Mouse (Mus musculus) cerebellum, adult 2 months (tissue): ENCODE results near the gene Mnt. TPM values are rescaled to one million over a fixed set of nuclear protein-coding genes. Genes with fewer than 3 reads are reported as not detected.

Source experiments
- DNase-seq, 2 experiments: peaks; one replicate each; pipeline ENCODE4 v3.0.0; 2021
- H3K27ac ChIP-seq: fragments of 200-500 bp; 2 replicates; pipeline ENCODE4 v1.5.1; 2012; ENCODE audit warnings: low read length, control low read depth, inconsistent platforms; ENCODE audit not compliant: insufficient read depth
- H3K27me3 ChIP-seq: fragments of 200-500 bp; 2 replicates; pipeline ENCODE4 v1.6.1; 2012; ENCODE audit warnings: inconsistent platforms, mild to moderate bottlenecking, low read length, moderate library complexity; ENCODE audit not compliant: control insufficient read depth, insufficient read depth
- H3K4me1 ChIP-seq: fragments of 200-500 bp; 2 replicates; pipeline ENCODE4 v1.6.1; 2011; ENCODE audit warnings: low read length; ENCODE audit not compliant: control insufficient read depth, insufficient read depth
- H3K4me3 ChIP-seq: fragments of 200-500 bp; replicated peaks from 2 replicates; pipeline ENCODE3; 2011; ENCODE audit warnings: mild to moderate bottlenecking, low read depth, low read length, control low read depth; ENCODE audit not compliant: insufficient read depth
- CTCF ChIP-seq: fragments of 200-500 bp; IDR thresholded peaks from 2 replicates; pipeline ENCODE4 v1.5.1; 2011; ENCODE audit warnings: low read depth, mild to moderate bottlenecking, control low read depth, low read length, moderate library complexity, borderline replicate concordance; ENCODE audit not compliant: insufficient read depth
- POLR2A ChIP-seq: fragments of 200-500 bp; IDR thresholded peaks from 2 replicates; pipeline ENCODE4 v1.6.1; 2011; ENCODE audit warnings: low read length, control low read depth, borderline replicate concordance; ENCODE audit not compliant: insufficient read depth
- WGBS: fragments of 180-500 bp; shearing (Covaris S2); methylation state at CpG from one replicate; pipeline ENCODE4 v1.1.7; 2018; 5-methylcytosine and 5-hydroxymethylcytosine counted together
- polyA plus RNA-seq: library from polyadenylated mRNA; depleted of rRNA; stranded (reverse); fragments of >200 nt; gene quantifications from 2 replicates; pipeline ENCODE4 v1.2.3, GENCODE M21; 2012

Mnt gene
- polyA plus RNA-seq, 1 experiment: 18.0 TPM

DNA sequence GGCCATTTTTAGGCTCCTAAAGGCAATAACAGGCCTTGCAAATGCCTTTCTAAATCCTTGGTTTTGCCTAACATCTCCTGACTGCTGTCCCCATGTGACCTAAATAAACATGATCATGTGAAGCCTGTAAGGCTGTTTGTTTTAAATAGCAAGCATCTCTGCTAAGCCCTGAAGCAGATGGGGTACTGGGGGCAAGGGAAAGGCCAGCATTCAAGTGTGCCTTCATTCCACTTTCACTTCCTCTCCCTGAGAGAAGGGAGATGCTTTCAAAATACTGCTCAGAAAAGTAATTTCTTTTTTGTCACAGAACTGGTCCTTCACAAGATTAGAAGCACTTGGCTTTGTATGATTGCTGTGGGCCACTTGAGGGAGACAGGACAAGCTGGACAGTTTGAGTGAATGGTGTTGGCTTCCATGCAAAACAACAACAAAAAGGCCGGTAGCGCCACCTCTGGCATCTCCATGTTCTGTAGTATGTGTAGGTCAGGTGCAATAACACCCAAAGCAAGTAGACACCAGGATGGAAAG lies 2.3 kb upstream of the Mnt start:
- 30% methylated on average over 2 of the region's 2 CpGs for WGBS
- Histone ChIP-seq H3K4me1 (peaks cover 3% of the 10 kb centered on the region), H3K27me3 (no peaks in the 10 kb centered on the region), H3K4me3 (no peak overlapping the region), H3K27ac (no peak overlapping the region)
- TF ChIP-seq CTCF (no peak), POLR2A (no peak)
- peak in 1 of 2 experiments; percentile 20 for DNase-seq

GRCm38 (mm10) chr11:74828965-74829550 lies 1.7 kb upstream of the Mnt start:
- peaks cover 3% of the 10 kb centered on the region for H3K4me1 ChIP-seq
- H3K27me3 ChIP-seq: no peaks in the 10 kb centered on the region
- H3K27ac ChIP-seq: no peak overlapping the region
- no peak for TF ChIP-seq POLR2A
- no peak for TF ChIP-seq CTCF
- peak in 1 of 2 experiments; percentile 23 for DNase-seq
- WGBS: 17% methylated on average over 11 of the region's 11 CpGs
- H3K4me3 ChIP-seq: no peak overlapping the region

DNA sequence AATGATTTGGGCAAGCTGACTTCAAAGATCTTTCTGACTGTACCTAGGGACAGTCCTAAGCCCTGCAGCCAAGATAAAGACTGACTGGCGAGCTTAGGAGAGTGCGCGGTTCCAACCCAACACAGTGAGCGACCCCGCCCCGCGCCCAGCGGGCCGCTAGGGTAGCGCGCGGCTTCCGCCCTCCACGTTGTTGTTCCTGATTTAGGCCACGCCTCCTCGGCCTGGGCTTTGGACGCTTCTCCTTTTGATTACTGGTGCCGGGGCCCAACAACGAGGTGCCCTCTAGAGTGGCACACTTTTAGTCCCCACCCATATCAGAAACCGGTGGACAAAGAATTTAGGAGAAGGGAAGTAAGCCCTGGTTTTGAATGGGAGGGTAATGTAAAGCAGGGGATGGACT lies 908 bp upstream of the Mnt start:
- peaks cover 6% of the 10 kb centered on the region for H3K4me1 ChIP-seq
- under 1% methylated on average over 20 of the region's 20 CpGs for WGBS
- TF ChIP-seq POLR2A: no peak
- peak; percentile 22; the same call in 1 of the 2 replicates for TF ChIP-seq CTCF
- no peak for DNase-seq
- H3K4me3 ChIP-seq: peak overlapping the region; percentile 61
- peak overlapping the region; percentile 71 for H3K27ac ChIP-seq
- no peaks in the 10 kb centered on the region for H3K27me3 ChIP-seq

GRCm38 (mm10) chr11:74831191-74831605 lies 478 bp downstream of the Mnt start:
- peak; percentile 65 for DNase-seq
- Histone ChIP-seq H3K4me3 (peak overlapping the region; percentile 92), H3K27ac (peak overlapping the region; percentile 20), H3K27me3 (no peaks in the 10 kb centered on the region), H3K4me1 (peaks cover 14% of the 10 kb centered on the region)
- under 1% methylated on average over 35 of the region's 35 CpGs for WGBS
- TF ChIP-seq CTCF (no peak), POLR2A (no peak)

GRCm38 (mm10) chr11:74831606-74832451 lies 1.1 kb downstream of the Mnt start:
- Histone ChIP-seq H3K27ac (peak overlapping the region; percentile 20; the same call in 1 of the 2 replicates), H3K27me3 (no peaks in the 10 kb centered on the region), H3K4me3 (peak overlapping the region; percentile 92), H3K4me1 (peaks cover 20% of the 10 kb centered on the region)
- peak; percentile 65; the same call in 1 of the 2 replicates for TF ChIP-seq POLR2A
- no peak for TF ChIP-seq CTCF
- DNase-seq: peak; percentile 99
- under 1% methylated on average over 61 of the region's 61 CpGs for WGBS

DNA sequence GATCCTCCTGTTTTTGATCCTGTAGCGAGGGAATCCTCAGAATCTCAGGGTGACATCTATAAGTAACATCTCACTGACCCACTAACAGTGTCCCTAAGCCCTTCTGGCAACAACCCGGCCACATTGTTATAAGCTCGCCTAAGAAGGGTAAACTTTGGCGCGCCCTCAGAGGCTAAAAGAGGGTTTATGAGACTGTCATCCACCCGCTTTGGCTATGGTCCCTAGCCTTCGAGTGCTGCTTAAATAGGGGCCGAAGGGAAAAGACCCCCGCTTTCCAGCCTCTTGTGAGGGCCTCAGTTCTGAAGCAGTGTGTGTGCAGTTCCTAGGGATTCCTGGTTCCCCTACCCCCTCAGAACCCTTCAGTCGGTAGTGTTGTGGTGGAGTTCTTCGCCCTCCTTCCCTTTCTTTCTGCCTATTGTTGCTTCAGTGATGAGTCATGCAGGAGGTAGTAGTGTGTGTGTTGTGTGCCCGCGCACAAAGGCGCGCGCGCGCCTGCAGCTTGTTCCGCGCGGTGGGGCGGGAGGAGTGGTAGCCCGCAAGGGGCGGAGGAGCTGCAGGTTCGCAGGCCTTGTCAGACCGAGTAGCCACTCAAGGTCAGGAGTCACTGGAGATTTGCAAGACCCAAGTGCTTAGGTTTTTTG lies 1.9 kb downstream of the Mnt start:
- Histone ChIP-seq H3K27ac (peak overlapping the region; percentile 74), H3K27me3 (no peaks in the 10 kb centered on the region), H3K4me1 (peaks cover 26% of the 10 kb centered on the region), H3K4me3 (peak overlapping the region; percentile 53)
- under 1% methylated on average over 26 of the region's 26 CpGs for WGBS
- TF ChIP-seq POLR2A (no peak; the same call in 1 of the 2 replicates), CTCF (no peak)
- DNase-seq: peak; percentile 75 to 83

DNA sequence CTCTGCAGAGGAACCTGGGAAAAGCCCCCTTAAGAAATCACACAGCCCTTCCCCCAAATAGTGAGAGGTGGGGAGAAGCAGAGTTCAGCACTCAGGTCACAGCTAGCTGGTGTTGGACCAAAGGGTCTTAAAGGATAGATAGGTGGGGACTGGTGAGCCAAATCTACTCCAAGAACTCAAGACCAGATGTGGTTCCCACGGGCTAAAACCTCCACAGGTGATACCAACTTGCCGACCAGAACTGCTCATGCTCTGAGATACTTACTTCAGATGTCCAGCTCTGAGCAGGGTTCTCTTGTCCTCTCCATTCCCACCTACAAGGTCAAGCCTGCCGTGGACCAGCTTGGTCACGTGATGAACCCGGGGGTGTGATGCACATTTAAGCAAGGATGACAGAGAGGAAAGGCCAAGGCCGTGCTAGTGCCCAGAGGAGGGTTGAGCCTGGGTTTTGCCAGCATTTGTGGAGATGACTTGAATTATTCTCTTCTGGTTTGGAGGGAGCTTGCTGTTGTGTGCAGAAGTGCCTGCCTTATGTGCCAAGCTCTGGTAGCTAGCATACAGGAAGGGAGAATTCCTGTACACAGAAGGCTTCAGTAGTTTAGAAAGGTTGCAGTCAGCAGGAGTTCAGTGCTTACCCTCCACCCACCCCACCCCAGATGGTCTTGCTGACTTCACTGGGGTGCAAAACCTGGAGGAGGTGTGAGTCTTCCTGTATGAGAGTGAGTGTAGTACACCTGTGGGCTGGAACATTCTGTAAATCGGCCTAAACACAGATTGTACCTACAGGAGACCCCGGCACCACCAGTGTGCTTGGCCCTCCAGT lies 3.0 kb downstream of the Mnt start:
- TF ChIP-seq CTCF (no peak), POLR2A (no peak)
- DNase-seq: peak in 1 of 2 experiments; percentile 35
- H3K27me3 ChIP-seq: no peaks in the 10 kb centered on the region
- 40% methylated on average over 8 of the region's 8 CpGs for WGBS
- H3K4me3 ChIP-seq: no peak overlapping the region
- no peak overlapping the region for H3K27ac ChIP-seq
- H3K4me1 ChIP-seq: peaks cover 26% of the 10 kb centered on the region
